Mouse (Mus musculus): ENCODE results near the gene Fah. TPM values are rescaled to one million over a fixed set of nuclear protein-coding genes. Genes with fewer than 3 reads are reported as not detected.

Gene Fah
- total RNA-seq, 4 experiments from 2014 or later = 23.1 to 29.5 (median 25.9) TPM

DNA sequence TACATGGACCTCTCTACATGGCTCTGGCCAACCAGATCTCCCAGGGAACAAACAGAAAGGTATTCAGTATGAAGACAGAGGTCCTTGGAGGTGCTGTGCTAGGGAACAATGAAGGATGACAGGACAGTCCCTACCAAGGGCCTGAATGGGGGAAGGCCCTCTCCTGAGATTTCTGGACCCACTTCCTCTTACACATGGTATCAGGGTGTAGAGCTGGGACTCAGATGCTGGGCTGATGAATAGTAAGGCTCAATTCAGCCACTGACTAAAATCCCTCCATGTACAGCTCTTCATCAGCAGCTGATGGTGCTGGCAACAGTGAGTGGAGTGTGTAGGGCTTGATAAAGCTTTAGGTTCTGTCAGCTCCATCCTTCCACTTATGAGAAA lies 11.6 kb downstream of the Fah start:
- no peak for DNase-seq (ENCODE audit: low spot score in 2 of 2)

DNA sequence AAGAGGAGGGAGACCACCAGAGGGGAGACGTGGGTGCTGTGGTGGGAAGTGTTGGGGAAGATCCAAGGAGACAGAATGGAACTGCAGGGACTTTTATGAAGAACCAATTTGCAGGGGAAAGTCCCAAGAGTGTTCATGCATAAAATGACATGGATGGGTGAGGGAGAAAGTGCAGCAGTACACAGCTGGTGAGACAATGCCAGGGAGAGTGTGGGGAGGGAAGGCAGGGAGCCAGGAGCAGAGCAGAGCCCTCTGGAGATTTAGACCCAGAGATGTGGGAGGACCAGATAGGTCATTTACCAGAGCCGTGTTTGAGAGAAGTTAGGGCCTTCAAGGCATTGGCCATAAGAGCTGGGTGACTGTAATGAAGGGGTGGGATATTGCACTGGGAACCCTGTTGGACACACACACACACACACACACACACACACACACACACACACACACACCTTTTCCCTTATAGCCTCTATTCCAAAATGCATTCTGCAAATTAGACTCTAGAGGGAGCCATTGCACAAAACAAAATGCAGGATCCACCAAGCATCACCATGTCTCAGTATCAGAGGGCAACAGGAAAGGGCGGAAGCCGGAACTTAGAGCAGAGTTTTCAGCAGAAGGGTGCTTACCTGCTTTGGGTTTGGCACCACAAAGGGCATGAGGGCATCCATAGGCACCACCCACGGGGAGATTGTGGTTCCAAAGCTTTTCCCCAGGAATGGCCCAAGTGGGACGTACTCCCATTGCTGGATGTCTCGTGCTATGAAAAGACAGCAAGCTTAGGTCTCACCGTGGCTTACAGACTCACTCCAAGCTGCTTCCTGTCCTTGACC lies 12.2 kb downstream of the Fah start:
- peak in 1 of 2 experiments; percentile 34 for DNase-seq (ENCODE audit: low spot score in 2 of 2)

DNA sequence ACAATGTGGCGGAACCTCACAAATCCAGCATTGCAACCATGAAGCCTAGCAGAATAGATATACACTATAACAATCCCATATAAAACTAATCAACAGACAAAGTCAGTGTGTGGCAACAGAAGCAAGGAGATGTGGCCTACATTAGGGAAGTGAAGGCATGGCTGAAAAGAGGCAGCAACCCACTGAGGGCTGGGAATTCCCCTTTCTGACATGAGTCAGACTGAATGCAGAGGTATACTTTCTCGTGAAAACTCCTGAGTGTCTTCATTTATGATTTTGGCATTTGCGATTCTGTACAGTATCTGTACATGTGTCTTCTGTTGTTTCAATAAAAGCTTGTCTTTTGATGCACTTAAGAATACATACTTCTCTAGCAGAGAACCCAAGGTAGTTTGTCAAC lies 15.2 kb downstream of the Fah start:
- no peak for DNase-seq (ENCODE audit: low spot score in 2 of 2)

DNA sequence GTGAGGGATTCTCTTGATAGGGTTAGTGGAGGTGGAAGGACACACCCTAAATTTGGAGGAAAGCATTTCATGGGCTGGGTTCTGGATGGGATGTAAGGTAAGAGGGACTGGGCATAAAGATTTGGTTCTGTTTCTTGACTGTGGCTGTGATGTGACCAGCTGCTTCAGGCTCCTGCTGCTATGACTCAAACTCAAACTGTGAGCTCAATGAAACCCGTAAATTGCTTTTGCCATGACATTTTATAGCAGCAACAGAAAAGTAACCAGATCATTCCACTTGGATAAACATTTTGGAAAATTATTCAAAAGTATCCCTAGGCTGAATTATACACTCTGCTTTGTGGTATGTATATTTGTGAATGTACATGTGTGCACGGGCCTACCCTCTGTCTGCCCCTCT lies 15.9 kb downstream of the Fah start:
- DNase-seq (ENCODE audit: low spot score in 2 of 2) = no peak

DNA sequence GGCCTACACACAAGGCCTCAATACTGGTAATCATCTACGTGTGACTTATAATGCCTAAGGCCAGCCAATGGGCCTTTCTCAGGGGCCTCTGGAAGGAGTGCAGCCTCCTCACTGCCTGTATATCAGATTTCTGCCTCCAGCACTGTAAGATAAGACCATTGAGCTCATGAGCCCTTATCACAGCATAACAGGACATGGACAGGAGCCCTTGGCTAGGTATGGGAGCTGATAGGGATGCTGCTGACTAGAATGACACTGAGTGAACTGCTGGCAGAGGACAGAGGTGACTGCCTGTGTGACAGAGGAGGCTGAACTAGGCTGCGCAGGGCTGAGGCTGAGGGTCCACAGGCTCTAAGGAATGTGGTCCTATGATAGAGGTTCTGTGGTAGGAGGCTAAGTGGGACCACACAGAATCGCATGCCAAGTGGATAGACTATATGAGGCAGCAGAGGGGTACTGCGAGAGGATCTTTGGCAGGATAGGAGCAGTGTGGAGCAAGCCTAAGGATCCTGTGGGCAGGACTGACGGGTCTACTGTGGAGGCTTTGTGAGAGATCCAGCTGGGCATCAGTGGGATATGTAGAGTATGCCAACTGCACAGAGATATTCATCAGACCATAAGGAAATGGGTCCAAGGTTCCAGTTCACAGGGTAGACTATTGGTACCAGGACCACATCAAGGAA lies 19.3 kb downstream of the Fah start:
- DNase-seq (ENCODE audit: low spot score in 2 of 2) = no peak

DNA sequence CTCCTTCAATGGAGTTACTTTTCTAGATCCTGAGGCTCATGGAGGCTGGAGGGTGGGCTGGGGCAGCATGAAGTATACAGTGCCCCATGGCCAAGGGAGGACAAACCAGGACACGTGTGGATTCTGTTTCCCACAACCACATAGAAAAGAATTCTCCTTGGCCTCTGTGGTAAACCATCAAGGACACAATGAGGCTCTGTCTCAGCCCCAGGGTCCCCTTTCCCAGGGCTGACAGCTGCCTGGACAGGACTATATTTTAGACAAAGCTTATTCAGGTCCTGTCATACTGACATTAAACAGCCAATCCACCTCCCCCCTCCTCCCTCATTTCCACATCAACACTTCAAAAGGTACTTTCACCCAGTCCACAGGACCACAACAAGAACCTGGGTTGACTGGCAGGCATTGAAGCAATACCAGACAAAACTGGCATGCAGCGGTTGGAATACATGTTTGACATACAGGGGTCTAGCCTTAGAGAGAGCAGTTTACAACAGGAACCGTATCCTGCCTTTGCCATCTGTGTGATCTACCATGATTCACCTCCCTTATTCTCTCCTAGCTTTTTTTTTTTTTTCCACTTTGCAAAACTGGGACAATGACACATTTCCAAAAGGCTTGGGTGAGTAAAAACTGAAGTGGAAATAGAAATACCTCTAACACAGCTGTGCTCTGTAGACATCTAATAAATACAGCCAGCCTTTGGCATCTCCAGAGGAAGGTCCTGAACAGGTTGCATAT lies 20.0 kb downstream of the Fah start:
- DNase-seq (ENCODE audit: low spot score in 2 of 2) = no peak

DNA sequence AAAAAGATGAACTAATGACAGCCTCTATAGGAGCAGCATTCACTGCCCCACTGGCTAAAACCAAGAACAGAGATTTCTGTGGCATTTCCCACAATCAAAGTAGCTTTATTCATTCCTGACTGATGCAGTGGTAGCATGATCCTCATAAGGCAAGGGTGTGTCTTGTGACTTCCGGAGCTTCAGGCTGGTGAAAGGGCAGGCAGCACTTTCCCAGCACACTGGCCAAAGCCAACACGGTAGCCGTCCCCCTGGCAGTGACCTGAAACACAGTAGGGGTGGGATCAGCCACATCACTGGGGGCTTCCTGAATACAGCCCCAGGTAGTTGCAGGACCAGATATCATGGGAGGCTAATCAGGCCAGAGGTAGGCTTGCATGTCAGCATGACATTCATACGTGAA lies 21.4 kb downstream of the Fah start:
- no peak for DNase-seq (ENCODE audit: low spot score in 2 of 2)

DNA sequence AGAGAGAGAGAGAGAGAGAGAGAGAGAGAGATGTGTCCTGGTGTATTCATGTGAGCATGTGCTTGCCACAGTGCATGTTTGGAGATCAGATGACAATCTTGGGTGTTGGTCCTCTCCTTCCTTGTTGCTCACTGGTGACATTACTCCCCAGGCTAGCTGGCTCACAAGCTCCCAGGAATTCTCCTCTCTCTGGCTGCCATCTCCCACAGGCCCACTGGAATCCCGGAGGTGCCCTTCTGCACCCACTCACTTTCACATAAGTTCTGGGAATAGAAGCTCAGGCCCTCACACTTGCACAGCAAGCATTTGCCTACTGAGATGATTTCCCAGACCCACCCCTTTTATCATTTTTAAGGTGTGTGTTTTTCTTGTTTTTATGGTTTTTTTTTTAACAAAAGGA lies 26.8 kb downstream of the Fah start:
- no peak for DNase-seq (ENCODE audit: low spot score in 2 of 2)

DNA sequence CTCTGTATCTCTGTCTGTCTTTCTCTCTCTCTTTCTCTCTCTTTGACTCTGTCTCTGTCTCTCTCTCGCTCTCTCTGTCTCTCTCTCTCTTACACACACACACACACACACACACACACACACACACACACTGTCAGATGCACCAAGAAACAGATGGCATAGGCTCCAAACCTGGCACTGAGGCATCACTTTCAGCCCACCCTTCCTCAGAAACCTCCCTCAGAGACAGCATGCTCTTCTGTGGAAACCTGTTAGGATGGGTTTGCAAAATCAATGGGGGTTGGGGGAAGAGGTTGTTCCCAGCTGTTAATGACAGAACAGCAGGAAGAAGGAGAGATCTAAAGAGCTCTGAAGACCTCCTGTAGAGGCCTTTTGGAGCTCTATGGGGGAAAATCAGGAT lies 27.7 kb downstream of the Fah start:
- peak; percentile 50 to 56 for DNase-seq (ENCODE audit: low spot score in 2 of 2)

DNA sequence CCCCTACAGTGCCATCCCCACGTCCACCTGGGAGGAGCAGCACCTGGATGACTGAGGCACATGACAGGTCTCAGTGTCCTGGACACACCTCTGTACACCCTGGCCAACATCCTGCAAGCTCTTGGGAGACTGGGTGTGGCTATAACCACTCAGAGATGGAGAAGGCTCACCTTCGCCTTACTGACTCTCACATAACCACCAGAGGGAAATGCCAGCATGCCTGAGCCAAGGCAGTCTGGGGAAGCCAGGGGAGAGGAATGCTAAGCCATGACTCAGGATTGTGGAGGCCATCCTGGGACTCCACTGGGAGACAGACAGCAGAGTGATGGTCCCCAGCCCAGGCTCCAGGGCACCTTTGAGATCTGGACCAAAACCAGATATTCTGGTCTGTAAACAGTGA lies 29.5 kb downstream of the Fah start:
- DNase-seq (ENCODE audit: low spot score in 2 of 2) = no peak

DNA sequence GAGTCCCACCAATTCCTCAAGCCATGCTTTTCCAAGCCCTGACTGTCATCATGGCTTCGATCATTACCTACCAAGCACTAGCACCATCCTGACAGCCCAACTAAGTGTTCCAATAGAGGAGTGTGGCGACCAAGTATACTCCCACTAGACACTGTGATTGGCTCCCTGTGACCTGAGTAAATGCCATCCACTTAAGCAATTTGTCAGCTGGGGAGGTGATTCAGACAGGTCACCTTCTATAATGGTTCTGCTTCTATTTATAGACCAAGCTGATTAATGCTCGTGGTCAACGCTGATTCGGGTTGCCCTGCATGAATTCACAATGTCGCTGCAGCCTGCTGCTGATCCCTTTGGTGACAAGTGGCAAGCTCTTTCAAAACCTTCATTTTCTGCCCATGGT lies 40.3 kb downstream of the Fah start:
- no peak for DNase-seq (ENCODE audit: low spot score in 2 of 2)

DNA sequence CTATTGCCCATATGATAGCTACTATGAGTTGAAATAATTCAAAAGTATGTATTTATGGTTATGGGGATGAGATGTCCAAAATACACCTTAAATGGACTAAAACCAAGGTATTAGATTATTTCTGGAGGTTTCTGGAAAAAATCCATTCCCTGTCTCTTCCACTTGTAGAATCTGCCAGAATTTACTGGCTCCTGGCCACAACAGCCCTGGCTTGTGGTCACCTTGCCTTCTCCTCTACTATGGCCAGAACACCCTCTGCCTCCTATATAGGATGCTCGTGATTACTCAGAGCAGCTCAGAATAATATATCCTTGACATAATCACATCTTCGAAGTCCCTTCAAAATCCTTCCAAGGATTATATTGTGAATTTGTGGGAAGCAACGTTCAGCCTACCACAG lies 42.3 kb downstream of the Fah start:
- DNase-seq (ENCODE audit: low spot score in 2 of 2) = no peak

DNA sequence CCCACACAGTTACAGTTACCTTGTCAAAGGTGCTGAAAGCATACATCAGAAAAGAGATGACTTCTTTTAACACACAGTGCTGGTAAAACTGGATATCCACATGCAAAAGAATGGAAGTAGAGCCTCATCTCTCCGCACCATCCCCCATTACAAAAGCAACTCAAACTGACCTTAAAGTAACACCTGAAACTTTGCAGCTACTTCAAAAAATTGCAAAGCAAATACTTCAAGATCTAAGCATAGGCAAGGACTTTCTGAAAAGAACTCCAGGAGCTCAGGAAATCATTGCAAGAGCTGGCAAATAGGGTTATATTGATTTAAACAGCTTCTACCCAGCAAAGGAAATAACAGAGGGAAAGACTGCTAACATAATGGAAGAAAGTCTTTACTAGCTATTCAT lies 46.0 kb downstream of the Fah start:
- no peak for DNase-seq (ENCODE audit: low spot score in 2 of 2)

DNA sequence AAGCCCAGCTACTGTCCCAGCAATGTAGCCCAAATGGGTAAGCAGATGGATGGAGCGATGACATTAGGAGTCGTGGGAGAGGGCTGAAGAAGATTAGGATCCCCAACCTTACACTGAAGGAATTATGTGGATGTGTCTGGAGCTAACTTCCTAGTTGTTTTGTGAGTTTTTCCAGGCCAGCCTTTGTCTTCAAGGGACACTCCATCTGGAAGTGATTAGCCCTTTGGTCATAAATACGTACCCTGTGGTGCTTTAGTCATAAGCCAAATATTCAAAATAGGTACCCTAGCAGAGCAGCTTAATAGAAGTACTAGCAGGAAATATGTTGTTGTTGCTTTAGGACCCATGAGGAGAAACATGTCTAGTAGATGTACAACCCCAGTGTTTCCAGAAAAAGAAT lies 49.2 kb downstream of the Fah start:
- no peak for DNase-seq (ENCODE audit: low spot score in 2 of 2)

DNA sequence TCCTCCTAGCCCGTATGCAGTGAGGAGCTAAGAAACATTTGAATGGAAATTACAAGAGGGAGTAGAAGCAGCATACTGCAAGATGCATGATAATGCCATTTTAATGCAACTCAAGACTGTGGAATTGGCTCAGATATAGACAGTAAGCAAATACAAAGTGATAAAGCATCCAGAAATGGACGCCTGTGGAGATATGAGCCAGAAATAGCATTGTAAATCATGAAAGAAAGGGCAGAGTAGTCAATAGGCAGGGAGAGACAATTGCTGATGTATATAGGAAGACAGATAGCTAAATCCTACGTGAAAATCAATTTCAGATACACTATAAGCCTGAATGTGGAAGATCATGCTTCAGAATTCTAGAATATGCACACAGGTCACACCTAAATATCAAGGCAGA lies 51.2 kb downstream of the Fah start:
- DNase-seq (ENCODE audit: low spot score in 2 of 2) = no peak

DNA sequence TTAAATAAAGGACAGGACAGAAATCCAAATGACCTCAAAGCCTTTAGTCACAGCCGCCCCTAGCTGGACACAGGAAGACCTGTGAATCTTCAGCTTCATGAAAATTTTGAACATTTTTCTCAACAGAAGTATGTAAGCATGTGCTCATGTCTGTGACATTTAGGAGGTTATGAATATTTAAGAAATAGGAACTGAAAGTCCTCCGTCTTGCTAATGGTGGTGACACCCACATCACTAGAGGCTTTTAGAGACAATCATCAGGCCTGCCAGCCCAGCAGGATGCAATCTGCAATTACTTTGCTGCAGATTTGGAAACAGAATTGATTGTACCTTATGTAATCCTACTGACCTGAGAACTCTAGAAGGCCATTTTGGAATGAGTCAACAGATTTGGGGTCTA lies 55.0 kb downstream of the Fah start:
- no peak for DNase-seq (ENCODE audit: low spot score in 2 of 2)

DNA sequence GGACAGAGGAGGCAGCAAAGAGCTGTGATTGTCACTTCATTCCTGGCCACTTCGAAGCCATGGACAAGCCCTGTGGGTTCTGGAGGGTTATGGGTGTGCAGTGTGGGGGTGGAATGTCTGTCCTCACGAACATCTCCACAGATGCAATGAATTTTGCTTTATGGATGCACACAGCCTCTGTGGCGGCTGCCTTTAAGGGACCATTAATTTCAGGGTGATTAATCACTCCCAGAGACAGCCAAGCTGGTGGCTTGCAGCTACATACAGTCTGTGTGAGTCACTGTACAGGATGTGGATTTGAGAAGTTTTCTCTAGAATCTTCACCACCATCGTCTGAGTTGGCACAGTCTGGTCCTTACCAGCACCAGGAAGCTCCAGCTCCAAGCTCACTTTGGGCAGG lies 59.9 kb downstream of the Fah start:
- DNase-seq (ENCODE audit: low spot score in 2 of 2) = no peak

DNA sequence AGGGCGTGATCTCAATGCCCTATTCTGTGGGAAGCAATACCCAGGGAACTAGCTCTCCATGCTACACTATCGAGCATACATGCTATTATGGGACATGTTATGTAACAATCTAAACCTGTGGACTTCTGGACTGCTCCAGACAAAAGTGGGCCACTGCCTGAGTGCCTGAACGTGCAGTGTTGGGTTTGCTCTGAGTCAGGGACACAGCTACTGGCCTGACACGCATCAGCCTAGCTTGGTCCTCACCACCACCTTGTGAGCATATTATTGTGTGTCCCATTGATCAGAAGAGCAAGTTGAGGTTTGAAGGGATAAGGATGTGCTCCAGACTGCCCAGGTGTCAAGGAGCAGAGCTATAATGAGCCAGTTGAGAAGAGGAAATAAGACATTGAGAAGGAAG lies 61.6 kb downstream of the Fah start:
- DNase-seq (ENCODE audit: low spot score in 2 of 2) = no peak

All from layer of hippocampus, adult 8-10 months (tissue).